In the genomic region with DNA sequence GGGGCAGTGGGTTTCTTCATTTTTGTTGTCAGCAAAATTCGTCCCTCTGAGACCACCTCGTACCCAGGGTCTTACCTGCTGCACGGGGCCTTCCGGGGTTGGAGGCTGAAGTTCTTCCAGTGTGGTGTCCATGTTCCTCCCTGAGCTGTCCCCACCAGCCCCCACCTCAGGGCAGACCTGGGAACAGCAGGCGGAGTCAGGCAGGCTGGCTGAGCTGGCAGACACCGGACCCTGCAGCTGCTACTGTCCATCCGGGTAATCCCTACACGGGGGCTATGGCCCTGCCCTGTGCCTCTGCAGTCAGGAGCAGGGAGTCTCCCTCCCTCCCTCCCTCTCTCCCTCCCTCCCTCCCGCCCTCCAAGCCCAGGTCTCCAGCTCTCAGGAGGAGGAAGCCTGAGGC, we compare ENCODE assay signal across 9 mouse cellular contexts. TPM values are rescaled to one million over a fixed set of nuclear protein-coding genes. Genes with fewer than 3 reads are reported as not detected.
DNase-seq lines count a peak whose midpoint lies in the region; ATAC-seq and TF ChIP-seq lines count a peak whose summit lies in the region.
"Had no signal": no experiment of that assay in that cellular context is flagged by ENCODE, and none has a peak within 500 bp of the region (broad histone marks: within the 10 kb centered on the region; RNA-seq: fewer than 3 reads in every experiment).

No protein-coding gene starts in this region.

- no peak for TF ChIP-seq EP300 in lung, postnatal 0 days (IDR thresholded peaks at IDR 0.05)

- no peak for ATAC-seq in heart, embryonic 11.5 days (replicated peaks; ENCODE audit: insufficient number of reproducible peaks, low FRiP score, low TSS enrichment)
- ATAC-seq in lung, embryonic 15.5 days (ENCODE audit: borderline replicate concordance, extremely low read depth, low FRiP score, low TSS enrichment) = 0 out of 2 replicates have a peak, but pooled peaks have one; percentile 20
- ATAC-seq in lung, postnatal 0 days = no peak
- ATAC-seq in neural tube, embryonic 13.5 days (ENCODE audit: low read depth) = no peak

- intact Hi-C loops in gastrocnemius, postnatal 14 days (cut with DNase I; ENCODE audit: low total_unique reads) = loop anchor here (2.0 kb wide), 1 partner anchor 43 kb away; a partner anchor contains a TSS

- WGBS in heart, embryonic 11.5 days (ENCODE audit: insufficient replicate concordance) = 24% methylated on average over 8 of the region's 9 CpGs
- 26% methylated on average over 9 of the region's 9 CpGs for WGBS in lung, embryonic 15.5 days
- WGBS in lung, postnatal 0 days = 39% methylated on average over 8 of the region's 9 CpGs
- WGBS in neural tube, embryonic 13.5 days = 40% methylated on average over 8 of the region's 9 CpGs

- H3K9me3 ChIP-seq in heart, embryonic 11.5 days (replicated peaks; ENCODE audit: control insufficient read depth, low read length) = no peaks in the 10 kb centered on the region
- no peaks in the 10 kb centered on the region for H3K9me3 ChIP-seq in lung, embryonic 15.5 days
- no peaks in the 10 kb centered on the region for H3K9me3 ChIP-seq in lung, postnatal 0 days (ENCODE audit: low read length)
- H3K9me3 ChIP-seq in neural tube, embryonic 13.5 days = no peaks in the 10 kb centered on the region
- H3K9me3 ChIP-seq: stomach, embryonic 15.5 days had no signal

- no peak for TF ChIP-seq CTCF in lung, postnatal 0 days (IDR thresholded peaks at IDR 0.05)

- H3K27ac ChIP-seq in heart, embryonic 11.5 days (ENCODE audit: low read depth, low read length) = no peak overlapping the region
- H3K27ac ChIP-seq in lung, embryonic 15.5 days = no peak overlapping the region
- H3K27ac ChIP-seq in lung, postnatal 0 days (ENCODE audit: low read length) = no peak overlapping the region
- H3K27ac ChIP-seq in neural tube, embryonic 13.5 days (replicated peaks) = no peak overlapping the region
- H3K27ac ChIP-seq: stomach, embryonic 15.5 days had no signal

- DNase-seq in heart, adult 9 months (ENCODE audit: low spot score in 2 of 2) = no peak
- DNase-seq in lung, postnatal 0 days (ENCODE audit: low spot score) = no peak
- peak; percentile 91 for DNase-seq in gastrocnemius, postnatal 14 days
- DNase-seq in ovary, postnatal 14 days (ENCODE audit: low spot score) = no peak
- no peak for DNase-seq in spleen, postnatal 10 days (ENCODE audit: low spot score in 2 of 2)

- peaks cover 22% of the 10 kb centered on the region for H3K4me1 ChIP-seq in heart, embryonic 11.5 days (ENCODE audit: control insufficient read depth, insufficient read depth, low read length)
- H3K4me1 ChIP-seq in lung, embryonic 15.5 days = peaks cover 26% of the 10 kb centered on the region
- peaks cover 7% of the 10 kb centered on the region; the same call in 1 of the 2 replicates for H3K4me1 ChIP-seq in lung, postnatal 0 days (ENCODE audit: insufficient read depth, low read depth, low read length)
- H3K4me1 ChIP-seq in neural tube, embryonic 13.5 days (replicated peaks) = peaks cover 30% of the 10 kb centered on the region

- peak overlapping the region; percentile 20 for H3K4me2 ChIP-seq in heart, embryonic 11.5 days
- H3K4me2 ChIP-seq in lung, embryonic 15.5 days = no peak overlapping the region
- H3K4me2 ChIP-seq in lung, postnatal 0 days (replicated peaks; ENCODE audit: low read depth, low read length) = no peak overlapping the region
- no peak overlapping the region for H3K4me2 ChIP-seq in neural tube, embryonic 13.5 days
- H3K4me2 ChIP-seq: stomach, embryonic 15.5 days had no signal

- peak overlapping the region; percentile 49; the same call in 1 of the 2 replicates for H3K9ac ChIP-seq in heart, embryonic 11.5 days (ENCODE audit: low read depth, low read length)
- no peak overlapping the region for H3K9ac ChIP-seq in lung, embryonic 15.5 days
- H3K9ac ChIP-seq in lung, postnatal 0 days (replicated peaks; ENCODE audit: low read depth) = no peak overlapping the region
- H3K9ac ChIP-seq in neural tube, embryonic 13.5 days = 0 out of 2 replicates have a peak overlapping the region, but pooled peaks have one; percentile 17
- H3K9ac ChIP-seq: stomach, embryonic 15.5 days had no signal

- no peaks in the 10 kb centered on the region; the same call in none of the 2 replicates for H3K36me3 ChIP-seq in heart, embryonic 11.5 days (ENCODE audit: control insufficient read depth, insufficient read depth, low read length)
- peaks cover 31% of the 10 kb centered on the region for H3K36me3 ChIP-seq in lung, embryonic 15.5 days
- H3K36me3 ChIP-seq in lung, postnatal 0 days (ENCODE audit: insufficient read depth, low read length) = no peaks in the 10 kb centered on the region
- H3K36me3 ChIP-seq in neural tube, embryonic 13.5 days = peaks cover 52% of the 10 kb centered on the region

- H3K4me3 ChIP-seq in heart, embryonic 11.5 days (ENCODE audit: low read depth, low read length) = 0 out of 2 replicates have a peak overlapping the region, but pooled peaks have one; percentile 8
- no peak overlapping the region for H3K4me3 ChIP-seq in lung, embryonic 15.5 days
- H3K4me3 ChIP-seq in lung, postnatal 0 days (ENCODE audit: low read depth, low read length) = no peak overlapping the region
- no peak overlapping the region for H3K4me3 ChIP-seq in neural tube, embryonic 13.5 days
- H3K4me3 ChIP-seq: stomach, embryonic 15.5 days had no signal

- H3K27me3 ChIP-seq in heart, embryonic 11.5 days (ENCODE audit: control insufficient read depth, insufficient read depth, low read length) = no peaks in the 10 kb centered on the region
- H3K27me3 ChIP-seq in lung, embryonic 15.5 days = no peaks in the 10 kb centered on the region
- H3K27me3 ChIP-seq in lung, postnatal 0 days (replicated peaks; ENCODE audit: insufficient read depth, low read length) = no peaks in the 10 kb centered on the region
- no peaks in the 10 kb centered on the region for H3K27me3 ChIP-seq in neural tube, embryonic 13.5 days
- H3K27me3 ChIP-seq: stomach, embryonic 15.5 days had no signal

RNA-seq across cellular contexts. Expression of a gene that starts 5.2 kb away (rescaled TPM):
- 18.9 and 19.7 TPM in 2 replicates for polyA plus RNA-seq in heart, embryonic 11.5 days (2014; fragmentation: Nextera tagmentation; extraction: Ambion mirVana)
- 40.7 and 41.1 TPM in 2 replicates for polyA plus RNA-seq in lung, embryonic 15.5 days (2015; fragmentation: Nextera tagmentation; extraction: Ambion mirVana)
- 31.0 and 33.3 TPM in 2 replicates for polyA plus RNA-seq in lung, postnatal 0 days (2015; fragmentation: Nextera tagmentation; extraction: Ambion mirVana)
- total RNA-seq in gastrocnemius, postnatal 14 days (2021) = 10 to 100 TPM; 28.0 to 32.2 TPM
- 33.6 and 33.8 TPM in 2 replicates for polyA plus RNA-seq in neural tube, embryonic 13.5 days (2015; fragmentation: Nextera tagmentation; extraction: Ambion mirVana)

RNA-seq across cellular contexts. Expression of a gene that starts 12.5 kb away (rescaled TPM):
- polyA plus RNA-seq in heart, embryonic 11.5 days (2014; fragmentation: Nextera tagmentation; extraction: Ambion mirVana) = 14.3 and 21.7 TPM in 2 replicates
- 28.5 and 29.7 TPM in 2 replicates for polyA plus RNA-seq in lung, embryonic 15.5 days (2015; fragmentation: Nextera tagmentation; extraction: Ambion mirVana)
- 18.0 TPM in 2 replicates for polyA plus RNA-seq in lung, postnatal 0 days (2015; fragmentation: Nextera tagmentation; extraction: Ambion mirVana)
- total RNA-seq in gastrocnemius, postnatal 14 days (2021) = 1 to 10 TPM; 4.1 to 4.4 TPM
- 19.1 and 20.6 TPM in 2 replicates for polyA plus RNA-seq in neural tube, embryonic 13.5 days (2015; fragmentation: Nextera tagmentation; extraction: Ambion mirVana)

RNA-seq across cellular contexts. Expression of a gene that starts 25.0 kb away (rescaled TPM):
- 11.4 and 17.8 TPM in 2 replicates for polyA plus RNA-seq in heart, embryonic 11.5 days (2014; fragmentation: Nextera tagmentation; extraction: Ambion mirVana)
- 15.3 and 16.1 TPM in 2 replicates for polyA plus RNA-seq in lung, embryonic 15.5 days (2015; fragmentation: Nextera tagmentation; extraction: Ambion mirVana)
- 13.4 and 13.7 TPM in 2 replicates for polyA plus RNA-seq in lung, postnatal 0 days (2015; fragmentation: Nextera tagmentation; extraction: Ambion mirVana)
- total RNA-seq in gastrocnemius, postnatal 14 days (2021) = 10 to 100 TPM; 26.9 to 31.8 TPM
- polyA plus RNA-seq in neural tube, embryonic 13.5 days (2015; fragmentation: Nextera tagmentation; extraction: Ambion mirVana) = 4.5 TPM in 2 replicates

RNA-seq across cellular contexts. Expression of a gene that starts 43.9 kb away (rescaled TPM):
- 11.8 and 12.2 TPM in 2 replicates for polyA plus RNA-seq in heart, embryonic 11.5 days (2014; fragmentation: Nextera tagmentation; extraction: Ambion mirVana)
- 19.0 and 21.2 TPM in 2 replicates for polyA plus RNA-seq in lung, embryonic 15.5 days (2015; fragmentation: Nextera tagmentation; extraction: Ambion mirVana)
- polyA plus RNA-seq in lung, postnatal 0 days (2015; fragmentation: Nextera tagmentation; extraction: Ambion mirVana) = 13.2 and 13.7 TPM in 2 replicates
- 1 to 10 TPM; 1.8 to 3.3 TPM for total RNA-seq in gastrocnemius, postnatal 14 days (2021)
- polyA plus RNA-seq in neural tube, embryonic 13.5 days (2015; fragmentation: Nextera tagmentation; extraction: Ambion mirVana) = 15.3 and 18.8 TPM in 2 replicates

RNA-seq across cellular contexts. Expression of a gene that starts 50.1 kb away (rescaled TPM):
- 57.7 and 57.8 TPM in 2 replicates for polyA plus RNA-seq in heart, embryonic 11.5 days (2014; fragmentation: Nextera tagmentation; extraction: Ambion mirVana)
- polyA plus RNA-seq in lung, embryonic 15.5 days (2015; fragmentation: Nextera tagmentation; extraction: Ambion mirVana) = 58.9 and 64.4 TPM in 2 replicates
- polyA plus RNA-seq in lung, postnatal 0 days (2015; fragmentation: Nextera tagmentation; extraction: Ambion mirVana) = 23.0 and 24.9 TPM in 2 replicates
- total RNA-seq in gastrocnemius, postnatal 14 days (2021) = 10 to 100 TPM; 66.1 to 75.2 TPM
- 66.7 and 79.6 TPM in 2 replicates for polyA plus RNA-seq in neural tube, embryonic 13.5 days (2015; fragmentation: Nextera tagmentation; extraction: Ambion mirVana)

Comparison
In these comparisons a context has a peak if more than half of its experiments do, and no peak if none do; other contexts are left out.
1. H3K9ac ChIP-seq: peak in heart, embryonic 11.5 days (single experiment) and neural tube, embryonic 13.5 days (single experiment); none in lung, embryonic 15.5 days (single experiment) and lung, postnatal 0 days (single experiment).